Mouse (Mus musculus): ENCODE results near the gene Plppr3.

DNA sequence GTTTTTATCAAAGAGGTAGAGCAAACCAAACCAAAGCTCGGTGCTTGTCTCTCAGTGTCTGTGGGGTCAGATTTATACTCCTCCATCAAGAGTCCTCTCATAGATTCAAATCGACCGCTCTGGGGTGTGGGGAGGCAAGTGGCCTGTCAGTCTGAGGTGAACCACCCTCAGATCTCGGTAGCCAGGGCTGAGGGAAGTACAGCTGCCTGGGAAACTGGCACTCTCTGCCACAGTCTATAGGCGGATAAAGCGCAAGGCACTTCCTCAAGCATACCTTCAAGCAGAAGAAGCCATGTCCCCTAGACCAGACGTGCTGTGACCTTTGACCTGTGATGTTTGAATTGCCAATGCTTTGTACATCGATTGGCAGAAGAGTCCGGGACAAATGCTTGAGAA, 41.6 kb downstream of the Plppr3 start:
- TF ChIP-seq CTCF (IDR thresholded peaks at IDR 0.05; ENCODE audit: low read depth) (no peak), EP300 (IDR thresholded peaks at IDR 0.05; ENCODE audit: low read depth) (no peak)
